Mouse (Mus musculus): ENCODE data around the gene Otulin. TPM values are rescaled to one million over a fixed set of nuclear protein-coding genes. Genes with fewer than 3 reads are reported as not detected.
A peak's percentile ranks its signal among the peaks of the same experiment; 100 is the strongest.

Gene Otulin
- polyA plus RNA-seq, 2 experiments: 14.6 to 24.1 TPM

DNA sequence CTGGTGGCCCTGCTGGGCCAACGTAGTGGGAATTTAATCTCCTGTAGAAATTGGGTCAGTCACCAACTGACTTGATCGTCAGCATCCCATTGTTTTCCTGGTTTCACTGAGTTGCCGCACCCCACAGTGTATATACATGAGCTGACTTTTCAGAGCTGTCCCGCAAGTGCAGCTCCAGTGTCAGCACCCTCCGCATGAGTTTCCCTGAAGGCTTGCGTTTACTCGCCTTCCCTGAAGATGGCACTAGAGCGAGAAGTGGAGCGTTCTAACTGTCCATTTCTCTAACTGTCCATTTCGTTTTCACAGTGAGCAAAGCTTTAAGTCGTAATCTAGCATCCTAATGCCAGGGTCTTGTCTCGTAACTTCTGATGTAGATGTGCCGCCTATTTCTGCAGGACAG lies 36.8 kb downstream of the Otulin start:
- H3K4me2 ChIP-seq (ENCODE audit: low read depth): no peak overlapping the region
- H3K9ac ChIP-seq (replicated peaks): no peak overlapping the region
- H3K4me1 ChIP-seq (replicated peaks; ENCODE audit: control insufficient read depth in 2 of 2, insufficient read depth in 2 of 2, low read length in 1 of 2): peaks cover 0 to 2% of the 10 kb centered on the region in 2 experiments; a peak in 2 of 4 replicates
- DNase-seq (ENCODE audit: low read depth in 3 of 3, low spot score in 3 of 3): no peak
- H3K27me3 ChIP-seq (ENCODE audit: control insufficient read depth, insufficient read depth, low read length): no peaks in the 10 kb centered on the region
- no peak for ATAC-seq (ENCODE audit: insufficient read depth)
- peaks cover 47% of the 10 kb centered on the region for H3K36me3 ChIP-seq (replicated peaks; ENCODE audit: control insufficient read depth, insufficient read depth, low read depth)
- TF ChIP-seq CTCF (IDR thresholded peaks at IDR 0.05; ENCODE audit: low read depth) (peak; percentile 31), EP300 (IDR thresholded peaks at IDR 0.05; ENCODE audit: low read depth) (no peak)
- no peak overlapping the region for H3K4me3 ChIP-seq (ENCODE audit: insufficient read depth in 1 of 2, low read depth in 2 of 2, low read length in 2 of 2)
- H3K27ac ChIP-seq: no peak overlapping the region
- WGBS (ENCODE audit: insufficient replicate concordance): 81% methylated on average over 13 of the region's 13 CpGs
- H3K9me3 ChIP-seq (ENCODE audit: control insufficient read depth, low read length): no peaks in the 10 kb centered on the region

DNA sequence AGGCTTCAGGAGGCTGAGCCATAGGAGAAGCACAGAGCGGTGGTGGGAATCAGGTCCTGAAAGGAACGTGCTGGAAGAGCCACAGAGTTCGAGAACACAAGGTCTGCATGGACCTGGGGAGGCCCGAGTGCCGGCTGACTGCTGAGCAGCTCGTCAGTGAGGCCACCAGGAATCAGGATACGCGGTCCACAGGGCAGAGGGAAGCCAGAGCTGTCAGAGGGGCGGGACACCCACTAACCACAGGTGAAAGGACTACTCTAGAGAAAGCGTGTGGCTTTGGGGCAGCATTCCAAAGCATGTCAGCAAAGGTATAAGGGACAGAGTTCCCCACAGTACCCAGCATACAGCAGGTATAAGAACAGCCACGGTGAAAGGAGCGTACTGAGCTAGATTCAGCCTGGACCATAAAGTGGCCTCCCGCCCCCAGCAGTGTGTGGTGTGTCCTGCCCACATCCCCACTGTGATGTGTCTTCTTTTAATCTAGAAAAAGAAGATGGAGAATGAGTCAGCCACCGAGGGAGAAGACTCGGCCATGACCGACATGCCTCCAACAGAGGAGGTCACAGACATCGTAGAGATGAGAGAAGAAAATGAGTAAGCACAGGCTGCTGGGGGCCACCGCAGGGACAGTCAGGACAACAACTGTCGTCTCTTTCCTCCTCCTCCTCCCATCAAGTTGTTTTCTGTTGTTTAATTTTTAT lies 37.7 kb downstream of the Otulin start:
- Histone ChIP-seq H3K4me3 (ENCODE audit: insufficient read depth in 1 of 2, low read depth in 2 of 2, low read length in 2 of 2) (no peak overlapping the region), H3K9me3 (ENCODE audit: control insufficient read depth, low read length) (no peaks in the 10 kb centered on the region), H3K27me3 (ENCODE audit: control insufficient read depth, insufficient read depth, low read length) (no peaks in the 10 kb centered on the region), H3K27ac (no peak overlapping the region), H3K36me3 (replicated peaks; ENCODE audit: control insufficient read depth, insufficient read depth, low read depth) (peaks cover 47% of the 10 kb centered on the region), H3K4me2 (ENCODE audit: low read depth) (no peak overlapping the region), H3K4me1 (replicated peaks; ENCODE audit: control insufficient read depth in 2 of 2, insufficient read depth in 2 of 2, low read length in 1 of 2) (peaks cover 0 to 2% of the 10 kb centered on the region in 2 experiments; a peak in 2 of 4 replicates), H3K9ac (replicated peaks) (no peak overlapping the region)
- WGBS (ENCODE audit: insufficient replicate concordance): 90% methylated on average over 19 of the region's 19 CpGs
- TF ChIP-seq EP300 (IDR thresholded peaks at IDR 0.05; ENCODE audit: low read depth) (no peak), CTCF (IDR thresholded peaks at IDR 0.05; ENCODE audit: low read depth) (no peak)
- DNase-seq (ENCODE audit: low read depth in 3 of 3, low spot score in 3 of 3): no peak
- no peak for ATAC-seq (ENCODE audit: insufficient read depth)

DNA sequence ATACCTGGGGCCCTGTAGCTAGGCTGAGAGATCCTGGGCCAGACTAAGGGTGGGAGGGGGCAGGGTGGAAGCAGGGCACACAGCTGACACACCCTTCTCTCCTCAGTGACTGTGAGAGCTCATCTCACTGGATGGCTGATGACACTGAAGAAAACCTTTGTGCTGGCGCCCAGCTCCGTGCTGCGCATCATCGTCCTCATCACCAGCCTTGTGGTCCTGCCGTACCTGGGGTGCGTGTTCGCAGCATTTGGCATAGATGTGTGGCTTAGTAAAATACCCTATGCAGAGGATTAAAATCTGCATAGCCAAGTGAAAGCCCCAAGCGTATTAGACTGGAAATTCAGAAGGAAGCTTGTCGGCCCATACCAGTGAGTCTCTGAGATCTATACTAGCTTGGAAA lies 39.7 kb downstream of the Otulin start:
- Histone ChIP-seq H3K9me3 (ENCODE audit: control insufficient read depth, low read length) (no peaks in the 10 kb centered on the region), H3K4me2 (ENCODE audit: low read depth) (no peak overlapping the region), H3K27ac (no peak overlapping the region), H3K4me1 (replicated peaks; ENCODE audit: control insufficient read depth in 2 of 2, insufficient read depth in 2 of 2, low read length in 1 of 2) (no peaks in the 10 kb centered on the region), H3K27me3 (ENCODE audit: control insufficient read depth, insufficient read depth, low read length) (no peaks in the 10 kb centered on the region), H3K9ac (replicated peaks) (no peak overlapping the region), H3K4me3 (ENCODE audit: insufficient read depth in 1 of 2, low read depth in 2 of 2, low read length in 2 of 2) (no peak overlapping the region), H3K36me3 (replicated peaks; ENCODE audit: control insufficient read depth, insufficient read depth, low read depth) (peaks cover 38% of the 10 kb centered on the region)
- 92% methylated on average over 9 of the region's 9 CpGs for WGBS (ENCODE audit: insufficient replicate concordance)
- 0 out of 2 replicates have a peak, but pooled peaks have one; percentile 19 for ATAC-seq (ENCODE audit: insufficient read depth)
- DNase-seq (ENCODE audit: low read depth in 3 of 3, low spot score in 3 of 3): no peak
- TF ChIP-seq CTCF (IDR thresholded peaks at IDR 0.05; ENCODE audit: low read depth): no peak
- no peak for TF ChIP-seq EP300 (IDR thresholded peaks at IDR 0.05; ENCODE audit: low read depth)

DNA sequence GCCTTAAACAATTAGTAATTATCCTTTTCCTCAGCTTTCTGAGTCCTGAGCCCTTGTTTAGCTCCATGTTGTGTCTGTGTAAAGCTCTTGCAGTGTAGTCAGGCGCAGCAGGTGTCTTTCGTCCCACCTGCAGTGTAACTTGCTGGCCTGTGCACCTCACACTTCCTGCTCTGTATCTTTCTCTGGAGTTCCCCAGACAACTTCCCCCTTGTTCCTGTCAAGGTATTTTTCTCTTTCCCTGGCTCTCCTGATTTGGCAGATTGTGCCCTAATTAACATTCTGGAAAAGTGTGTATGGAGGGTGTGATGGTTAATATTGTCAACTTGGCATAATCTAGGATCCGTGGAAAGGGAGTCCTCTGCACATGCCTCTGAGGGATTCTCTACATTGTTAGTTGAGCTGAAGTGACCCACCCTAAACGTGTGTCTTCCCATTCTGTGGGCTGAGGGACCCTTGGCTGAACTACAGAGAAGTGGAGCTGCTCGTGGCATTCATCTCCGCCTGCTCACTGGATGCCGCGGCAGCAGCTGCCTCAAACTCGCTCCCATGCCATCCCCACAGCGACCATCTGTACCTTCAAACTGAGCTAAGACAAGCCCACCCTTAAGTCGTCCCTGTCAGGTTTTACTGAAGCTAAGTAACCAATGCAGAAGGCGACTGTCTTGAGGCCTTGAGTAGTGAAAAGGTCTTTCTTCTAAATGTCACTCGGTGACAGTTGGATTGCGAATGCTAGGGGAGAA lies 42.2 kb downstream of the Otulin start:
- no peak overlapping the region for H3K4me3 ChIP-seq (ENCODE audit: insufficient read depth in 1 of 2, low read depth in 2 of 2, low read length in 2 of 2)
- H3K9ac ChIP-seq (replicated peaks): no peak overlapping the region
- DNase-seq (ENCODE audit: low read depth in 3 of 3, low spot score in 3 of 3): no peak

DNA sequence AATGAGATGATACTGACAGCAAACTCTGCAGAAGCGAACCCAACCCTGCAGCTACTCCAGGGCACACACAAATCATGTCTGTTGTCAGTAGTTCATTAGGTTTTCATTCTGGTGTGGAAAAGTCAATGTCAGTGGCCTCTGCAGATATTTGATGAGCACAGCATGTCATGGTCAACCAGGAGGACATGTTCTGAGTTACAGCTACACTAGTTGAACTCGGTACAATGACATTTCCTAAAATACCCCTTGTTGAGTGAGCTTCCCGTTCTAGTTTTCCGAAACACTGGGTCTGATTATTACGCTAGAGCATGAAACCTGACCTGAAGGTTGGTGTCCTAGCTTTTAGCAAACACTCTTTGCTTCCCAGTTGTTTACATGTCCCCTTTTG lies 44.4 kb downstream of the Otulin start:
- DNase-seq (ENCODE audit: low read depth in 3 of 3, low spot score in 3 of 3) (no peak), ATAC-seq (ENCODE audit: insufficient read depth) (no peak)
- Histone ChIP-seq H3K27me3 (ENCODE audit: control insufficient read depth, insufficient read depth, low read length) (no peaks in the 10 kb centered on the region), H3K4me1 (replicated peaks; ENCODE audit: control insufficient read depth in 2 of 2, insufficient read depth in 2 of 2, low read length in 1 of 2) (no peaks in the 10 kb centered on the region), H3K9me3 (ENCODE audit: control insufficient read depth, low read length) (no peaks in the 10 kb centered on the region), H3K36me3 (replicated peaks; ENCODE audit: control insufficient read depth, insufficient read depth, low read depth) (peaks cover 12% of the 10 kb centered on the region), H3K4me3 (ENCODE audit: insufficient read depth in 1 of 2, low read depth in 2 of 2, low read length in 2 of 2) (no peak overlapping the region), H3K9ac (replicated peaks) (no peak overlapping the region), H3K4me2 (ENCODE audit: low read depth) (no peak overlapping the region), H3K27ac (no peak overlapping the region)
- 84% methylated on average over 5 of the region's 5 CpGs for WGBS (ENCODE audit: insufficient replicate concordance)
- no peak for TF ChIP-seq EP300 (IDR thresholded peaks at IDR 0.05; ENCODE audit: low read depth)

More for the DNA sequence above, 42.2 kb downstream of the Otulin start:
- H3K27ac ChIP-seq: no peak overlapping the region
- no peaks in the 10 kb centered on the region for H3K4me1 ChIP-seq (replicated peaks; ENCODE audit: control insufficient read depth in 2 of 2, insufficient read depth in 2 of 2, low read length in 1 of 2)
- 77% methylated on average over 14 of the region's 14 CpGs for WGBS (ENCODE audit: insufficient replicate concordance)
- H3K9me3 ChIP-seq (ENCODE audit: control insufficient read depth, low read length): no peaks in the 10 kb centered on the region
- H3K4me2 ChIP-seq (ENCODE audit: low read depth): no peak overlapping the region
- ATAC-seq (ENCODE audit: insufficient read depth): no peak
- peaks cover 19% of the 10 kb centered on the region for H3K36me3 ChIP-seq (replicated peaks; ENCODE audit: control insufficient read depth, insufficient read depth, low read depth)
- no peaks in the 10 kb centered on the region for H3K27me3 ChIP-seq (ENCODE audit: control insufficient read depth, insufficient read depth, low read length)
- no peak for TF ChIP-seq CTCF (IDR thresholded peaks at IDR 0.05; ENCODE audit: low read depth)
- TF ChIP-seq EP300 (IDR thresholded peaks at IDR 0.05; ENCODE audit: low read depth): no peak

All from liver, embryonic 14.5 days (tissue).